Mouse (Mus musculus) left cerebral cortex, postnatal 4 days (tissue): ENCODE results near the gene Cebpz. TPM values are rescaled to one million over a fixed set of nuclear protein-coding genes. Genes with fewer than 3 reads are reported as not detected.

Source experiments
- DNase-seq: peaks from one replicate; pipeline ENCODE4 v3.0.0-alpha.2; 2022
- intact Hi-C: fragments of 180-260 bp; cut with DNase I; formaldehyde crosslinking; loops from one replicate; pipeline ENCODE4 v1.15.1; 2025
- total RNA-seq, 2 experiments: library from RNA; stranded (reverse); gene quantifications; 2 replicates each; pipeline ENCODE4 v1.2.3; 2021

The Cebpz gene
- total RNA-seq, 2 experiments from 2014 or later: 37.5 to 40.3 TPM

DNA sequence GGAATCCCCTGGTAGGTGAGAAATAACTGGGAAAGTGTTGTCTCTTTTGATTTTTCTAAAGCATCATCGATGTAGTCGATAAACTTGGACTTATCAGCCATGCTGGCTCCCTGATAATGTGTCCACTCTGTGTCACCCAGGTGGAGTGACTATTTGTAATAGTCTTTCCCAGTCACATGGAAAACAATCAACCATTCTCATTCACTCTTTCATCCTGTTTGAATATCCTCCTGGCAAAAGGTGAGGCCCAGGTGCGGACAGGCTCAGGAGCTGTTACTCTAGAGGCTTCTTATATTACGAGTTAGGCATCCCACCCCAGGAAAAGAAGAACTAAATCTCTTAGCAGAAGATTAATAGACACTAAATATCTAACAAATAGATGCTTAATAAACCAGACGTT, 30.0 kb downstream of the Cebpz start, which contains the start of gene Sult6b1:
Gene Sult6b1, minus strand, starts transcription at position 101 of the 400 bp plus-strand sequence.
- intact Hi-C loops: no loop called here
- DNase-seq: no peak

DNA sequence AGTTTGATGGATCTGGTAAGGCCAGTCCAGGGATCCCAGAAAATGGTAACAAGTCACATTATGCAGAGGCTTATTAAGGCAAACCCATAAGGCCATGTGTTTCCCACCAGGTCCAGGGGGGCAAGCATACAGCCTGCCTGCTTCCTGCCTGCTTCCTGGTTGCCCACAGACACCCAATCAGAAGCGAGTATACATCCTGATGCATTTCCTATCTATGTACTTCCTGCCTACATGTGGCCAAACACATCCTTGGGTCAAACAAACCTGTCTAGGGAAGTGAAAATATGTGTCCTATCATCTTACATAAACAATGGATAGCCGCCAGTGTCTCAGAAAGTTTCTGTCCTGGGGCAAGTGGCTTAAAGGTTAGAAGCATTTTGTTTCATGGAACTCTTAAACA, 33.7 kb downstream of the Cebpz start:
- intact Hi-C loops: no loop called here
- DNase-seq: no peak

DNA sequence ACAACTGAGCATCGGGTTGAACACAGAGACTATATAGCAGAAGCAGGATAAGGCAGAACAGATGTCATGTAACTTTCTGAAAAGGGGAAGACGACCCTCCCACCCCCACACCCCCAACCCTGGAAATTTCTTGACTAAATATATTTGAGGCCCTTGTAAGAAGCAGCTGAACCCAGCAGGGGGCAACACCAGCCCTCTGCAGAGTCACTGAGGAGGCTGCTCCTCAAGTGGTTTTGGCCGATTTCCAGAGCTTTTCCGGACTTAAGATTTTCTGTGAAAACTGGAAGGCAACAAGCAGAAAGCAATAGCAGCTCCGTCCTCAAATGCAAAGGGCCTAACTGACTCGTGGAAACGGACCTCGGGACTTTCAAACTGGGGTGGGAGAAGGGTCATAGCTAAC, 41.5 kb downstream of the Cebpz start:
- DNase-seq: peak; percentile 63
- intact Hi-C loops: no loop called here

DNA sequence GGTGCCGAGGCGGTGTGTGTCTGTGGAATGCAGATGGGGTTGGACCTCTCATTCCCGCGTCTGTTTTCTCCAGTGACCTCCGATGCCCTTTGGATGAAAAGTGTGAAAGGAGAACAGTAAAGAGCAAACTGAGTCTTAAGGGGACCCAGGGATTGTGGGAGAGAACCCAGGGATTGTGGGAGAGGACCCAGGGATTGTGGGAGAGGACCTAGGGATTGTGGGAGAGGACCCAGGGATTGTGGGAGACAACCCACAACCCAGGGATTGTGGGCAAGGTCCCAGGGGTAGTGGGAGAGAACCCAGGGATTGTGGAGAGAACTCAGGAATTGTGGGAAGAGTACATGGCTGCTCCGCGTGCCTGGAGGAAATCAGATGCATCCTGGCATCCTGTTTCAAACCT, 41.9 kb downstream of the Cebpz start:
- DNase-seq: no peak
- intact Hi-C loops: no loop called here

DNA sequence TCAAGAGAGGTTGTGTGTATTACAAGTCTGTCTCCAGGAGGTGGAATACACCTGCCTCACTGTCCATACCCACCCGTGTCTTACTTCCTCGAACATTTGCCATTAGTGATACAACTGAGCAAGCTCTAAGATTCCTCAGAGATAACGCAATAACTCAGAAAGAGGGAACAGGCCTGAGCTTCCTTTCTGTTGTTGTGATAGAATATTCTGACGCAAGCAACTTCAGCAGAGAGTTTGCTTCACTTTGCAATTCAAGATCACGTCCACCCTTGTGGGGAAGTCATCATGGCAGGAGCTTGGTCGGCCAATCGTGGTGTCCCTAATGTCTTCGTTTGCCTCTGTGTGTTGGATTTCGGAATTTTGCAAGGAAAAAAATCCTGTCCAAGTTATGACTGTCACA, 45.8 kb downstream of the Cebpz start:
- no peak for DNase-seq
- intact Hi-C loops: no loop called here

DNA sequence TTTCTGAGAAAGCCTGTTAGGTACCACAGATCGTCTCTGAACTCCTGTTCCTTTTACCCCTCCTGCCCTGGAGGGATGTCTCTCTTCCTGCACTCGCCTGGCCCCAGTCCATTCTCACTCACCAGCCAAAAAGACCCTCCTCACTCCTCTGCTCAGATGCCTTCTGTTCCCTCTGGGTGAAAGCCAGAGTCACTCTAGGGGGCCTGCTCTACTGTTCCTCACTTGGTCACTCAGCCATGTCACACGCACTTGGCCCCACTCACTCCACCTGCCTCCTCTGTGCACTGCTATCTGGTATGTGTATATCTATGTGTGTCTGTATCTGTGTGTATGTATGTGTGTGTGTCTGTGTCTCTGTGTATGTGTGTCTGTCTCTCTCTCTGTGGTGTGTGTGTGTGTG, 47.7 kb downstream of the Cebpz start:
- DNase-seq: peak; percentile 96
- intact Hi-C loops: no loop called here

DNA sequence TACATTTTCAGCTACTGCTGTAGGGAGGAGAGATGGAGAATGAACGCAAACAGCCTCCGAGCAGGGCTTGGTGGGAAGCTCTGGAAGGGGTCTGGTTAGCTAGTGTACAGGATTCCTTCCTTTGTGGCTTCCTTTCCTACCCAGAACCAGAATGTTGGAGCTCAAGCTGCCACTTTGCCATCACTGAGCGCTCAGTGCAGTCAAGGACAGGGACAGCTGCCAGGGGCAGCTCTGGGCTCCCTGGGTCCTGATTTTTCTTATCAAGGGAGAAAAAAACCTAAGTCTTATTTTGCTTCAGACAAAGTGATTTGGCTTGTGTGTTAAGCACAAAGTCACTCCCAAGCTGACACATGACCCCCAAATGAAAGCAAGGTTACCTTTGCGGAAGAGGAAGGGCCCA, 48.3 kb downstream of the Cebpz start:
- peak; percentile 22 for DNase-seq
- intact Hi-C loops: no loop called here

DNA sequence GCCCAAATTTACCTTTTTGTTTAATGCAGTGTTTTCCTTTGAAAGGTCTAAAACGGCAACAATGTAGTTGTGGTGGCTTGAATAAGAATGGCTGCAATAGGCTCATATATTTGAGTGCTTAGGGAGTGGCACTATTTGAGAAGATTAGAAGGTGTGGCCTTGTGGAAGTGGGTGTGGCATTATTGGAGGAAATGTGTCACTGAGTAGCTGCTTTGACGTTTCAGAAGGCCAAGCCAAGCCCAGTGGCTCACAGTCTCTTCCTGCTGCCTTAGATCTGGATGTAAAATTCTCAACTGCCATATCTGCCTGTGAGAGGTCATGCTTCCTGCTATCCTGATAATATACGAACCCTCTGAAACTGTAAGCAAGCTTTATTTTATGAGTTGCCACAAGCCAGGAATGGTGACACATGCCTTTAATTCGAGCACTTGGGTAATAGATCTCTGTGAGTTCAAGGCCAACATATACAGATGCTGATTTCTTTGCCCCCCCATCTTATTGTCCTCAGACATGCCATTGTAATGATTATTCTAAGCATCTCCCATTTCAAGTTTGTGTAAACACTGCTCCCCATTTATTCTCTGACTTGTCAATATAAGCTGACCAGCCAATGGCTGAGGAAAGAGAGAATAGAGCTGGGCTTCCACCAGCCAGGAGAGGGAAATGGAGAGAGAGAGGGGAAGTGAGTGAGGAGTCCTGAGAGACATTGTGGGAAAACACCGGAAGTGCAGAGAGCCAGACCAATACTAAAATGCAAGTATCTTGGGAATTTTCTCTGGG, 51.4 kb downstream of the Cebpz start:
- intact Hi-C loops: no loop called here

DNA sequence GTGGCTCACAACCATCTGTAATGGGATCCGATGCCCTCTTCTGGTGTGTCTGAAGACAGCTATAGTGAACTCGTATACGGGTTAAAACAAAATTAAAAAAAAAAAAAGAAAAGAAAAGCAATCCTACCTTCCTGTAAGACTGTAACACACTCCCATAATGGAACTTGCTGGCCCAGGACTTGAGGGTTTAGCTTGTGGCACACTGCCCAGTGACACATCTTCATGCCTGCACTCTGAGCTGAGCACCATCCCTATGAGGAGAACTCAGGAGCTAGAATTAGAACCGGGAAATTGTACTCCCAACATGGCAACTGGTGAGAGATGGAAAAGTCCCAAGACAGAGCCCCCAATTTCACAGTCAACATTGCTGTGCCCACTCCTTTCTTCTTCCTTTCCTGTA, 53.6 kb downstream of the Cebpz start:
- intact Hi-C loops: no loop called here
- no peak for DNase-seq

More for the DNA sequence above, 51.4 kb downstream of the Cebpz start:
- DNase-seq: no peak

DNA sequence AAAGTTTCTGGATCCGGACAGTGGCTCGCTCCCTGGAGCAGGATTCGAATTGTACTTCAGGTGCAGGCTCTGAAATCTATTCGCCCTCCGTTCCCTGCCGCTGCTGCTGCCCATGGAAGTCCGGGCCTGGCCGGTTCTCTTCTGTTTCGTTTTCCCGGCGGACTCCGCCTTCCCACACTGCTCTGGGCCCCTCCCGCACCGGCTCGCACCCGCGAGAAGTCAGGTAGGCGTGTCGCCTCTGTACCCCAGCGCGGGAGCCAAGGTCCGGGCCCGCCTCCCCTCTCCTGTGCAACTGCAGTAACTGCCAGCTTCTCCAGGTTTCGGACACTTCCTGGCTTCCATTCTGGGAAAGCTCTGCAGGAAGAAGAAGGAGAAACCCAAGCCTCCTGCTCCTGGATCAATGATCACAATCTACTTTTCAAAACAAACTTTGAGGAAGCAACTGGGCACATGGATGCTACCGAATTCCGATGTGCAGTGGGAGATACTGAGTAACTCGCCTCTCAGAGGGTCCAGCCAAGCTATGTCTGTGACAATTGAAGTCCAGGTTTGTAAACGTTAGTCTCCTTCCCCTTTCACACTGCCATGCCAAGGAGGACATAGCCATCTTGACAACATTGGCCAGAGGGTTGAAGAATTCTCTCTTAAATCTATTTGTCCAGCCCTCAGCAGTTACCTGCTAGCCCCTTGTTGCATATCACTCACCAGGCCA, 54.3 kb downstream of the Cebpz start, which contains the start of gene Eif2ak2:
Gene Eif2ak2, minus strand, starts transcription at position 173 of the 712 bp plus-strand sequence.
- intact Hi-C loops: no loop called here
- DNase-seq: peak; percentile 70

DNA sequence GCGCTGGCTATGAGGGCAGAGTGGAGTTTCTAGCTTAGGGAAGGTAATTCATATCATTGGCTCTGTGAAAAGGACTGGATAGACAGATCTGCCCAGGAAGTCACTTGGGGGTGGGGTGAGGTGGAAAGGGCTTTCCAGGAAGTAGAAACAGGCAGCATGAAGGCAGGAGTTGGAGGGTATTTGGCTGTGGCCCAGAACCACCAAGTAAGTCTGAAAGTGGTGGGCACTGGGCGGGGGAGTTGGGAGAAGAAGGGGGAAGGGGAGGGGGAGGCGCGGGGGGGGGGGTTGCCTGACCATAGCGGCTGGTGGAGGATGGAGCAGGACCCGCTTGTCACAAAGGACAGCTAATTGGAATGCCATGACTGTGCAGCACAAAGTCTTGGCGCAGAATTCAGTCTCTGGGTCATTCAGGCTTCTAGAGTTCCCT, 55.0 kb downstream of the Cebpz start:
- DNase-seq: peak; percentile 24
- intact Hi-C loops: no loop called here

DNA sequence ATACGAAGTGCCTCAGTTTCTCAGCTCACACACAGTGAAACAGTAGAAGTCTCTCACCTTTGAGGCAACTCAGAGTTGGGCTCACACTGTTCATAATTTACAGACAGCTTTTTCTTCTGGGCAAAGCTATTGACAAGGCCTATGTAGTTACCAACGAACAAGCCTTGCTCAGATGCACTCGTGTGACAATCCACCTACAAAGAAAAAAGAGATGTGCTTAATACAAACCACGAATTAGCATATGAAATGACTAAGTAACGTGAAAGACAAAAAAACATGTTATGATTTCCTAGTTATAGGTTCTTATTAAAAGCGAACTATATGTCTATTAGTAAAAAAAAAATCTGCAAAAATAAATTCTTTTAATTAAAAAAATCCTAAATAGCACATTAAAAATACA, 63.0 kb downstream of the Cebpz start:
- intact Hi-C loops: no loop called here

More for the DNA sequence above, 63.0 kb downstream of the Cebpz start:
- DNase-seq: no peak

Other genes starting within 250 kb of the Cebpz start
- 10 to 100 TPM; 47.3 to 49.5 TPM for gene Strn, start 199.9 kb downstream of the Cebpz start, total RNA-seq
- gene Heatr5b, start 101.7 kb downstream of the Cebpz start, total RNA-seq: 10 to 100 TPM; 53.9 to 54.7 TPM
- gene Gpatch11, start 101.5 kb downstream of the Cebpz start, total RNA-seq: 10 to 100 TPM; 33.3 to 36.9 TPM
- gene Eif2ak2, start 54.5 kb downstream of the Cebpz start, total RNA-seq: 1 to 10 TPM; 5.1 to 5.9 TPM
- under 1 TPM in 1 of 2 experiments, not detected in 1; 0.62 TPM for gene Sult6b1, start 30.1 kb downstream of the Cebpz start, total RNA-seq
- 10 to 100 TPM; 29.9 to 32.8 TPM for gene Cebpzos, start 20.6 kb downstream of the Cebpz start, total RNA-seq
- 10 to 100 TPM; 62.2 to 65.5 TPM for gene Ndufaf7, start 70 bp upstream of the Cebpz start, total RNA-seq
- 10 to 100 TPM; 18.4 to 20.1 TPM for gene Prkd3, start 83.8 kb upstream of the Cebpz start, total RNA-seq
- gene Qpct, start 114.8 kb upstream of the Cebpz start, total RNA-seq: 10 to 100 TPM; 18.3 to 19.7 TPM